Mouse (Mus musculus): ENCODE results near the gene Tbc1d32. TPM values are rescaled to one million over a fixed set of nuclear protein-coding genes. Genes with fewer than 3 reads are reported as not detected.

Gene Tbc1d32
- polyA plus RNA-seq, 1 experiment: 5.4 TPM

- TF ChIP-seq POLR2A (IDR thresholded peaks at IDR 0.05; ENCODE audit: borderline replicate concordance, low read depth, low read length) (no peak), CTCF (IDR thresholded peaks at IDR 0.05; ENCODE audit: low read depth, low read length) (no peak)
- H3K4me3 ChIP-seq (ENCODE audit: insufficient read depth, low read length): no peak overlapping the region
- no peak overlapping the region for H3K27ac ChIP-seq (ENCODE audit: insufficient read depth, low read depth, low read length)
- no peaks in the 10 kb centered on the region for H3K4me1 ChIP-seq (ENCODE audit: control insufficient read depth, insufficient read depth, low read length)
Measured at GRCm38 (mm10) chr10:56115636-56116180, 112.8 kb downstream of the Tbc1d32 start.

DNA sequence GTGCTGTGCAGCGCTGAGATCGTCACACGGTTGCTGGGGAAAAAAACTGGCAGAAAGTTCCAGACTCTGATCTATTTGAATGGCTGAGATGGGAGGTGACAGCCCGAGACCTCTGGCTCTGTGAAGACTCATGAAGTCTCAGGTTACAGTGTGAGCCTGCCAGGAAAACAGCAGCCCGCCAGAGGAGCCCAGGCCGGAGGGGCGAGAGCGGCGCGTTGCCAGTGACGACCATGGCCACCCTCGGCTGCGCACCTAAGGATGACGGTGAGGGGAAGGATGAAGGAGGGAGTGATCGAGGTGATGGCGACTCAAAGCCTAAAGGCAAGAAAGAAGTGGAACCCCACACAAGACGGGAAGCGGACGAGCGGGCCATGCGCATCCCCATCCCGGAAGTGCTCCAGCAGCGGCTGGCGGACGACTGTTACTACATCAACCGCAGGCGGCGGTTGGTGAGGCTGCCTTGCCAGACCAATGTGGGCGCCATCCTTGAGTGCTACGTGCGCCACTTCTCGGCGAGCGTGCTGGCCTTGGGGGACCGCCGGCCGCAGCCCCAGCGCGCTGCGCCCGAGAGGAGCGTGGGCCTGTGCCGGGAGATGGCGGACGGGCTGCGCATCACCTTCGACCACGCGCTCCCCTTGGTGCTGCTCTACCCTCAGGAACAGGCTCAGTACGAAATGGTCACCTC, 113.4 kb downstream of the Tbc1d32 start:
- no peak overlapping the region for H3K27ac ChIP-seq (ENCODE audit: insufficient read depth, low read depth, low read length)
- peak overlapping the region; percentile 29 for H3K4me3 ChIP-seq (ENCODE audit: insufficient read depth, low read length)
- TF ChIP-seq POLR2A (IDR thresholded peaks at IDR 0.05; ENCODE audit: borderline replicate concordance, low read depth, low read length) (no peak), CTCF (IDR thresholded peaks at IDR 0.05; ENCODE audit: low read depth, low read length) (no peak)
- no peaks in the 10 kb centered on the region for H3K4me1 ChIP-seq (ENCODE audit: control insufficient read depth, insufficient read depth, low read length)

DNA sequence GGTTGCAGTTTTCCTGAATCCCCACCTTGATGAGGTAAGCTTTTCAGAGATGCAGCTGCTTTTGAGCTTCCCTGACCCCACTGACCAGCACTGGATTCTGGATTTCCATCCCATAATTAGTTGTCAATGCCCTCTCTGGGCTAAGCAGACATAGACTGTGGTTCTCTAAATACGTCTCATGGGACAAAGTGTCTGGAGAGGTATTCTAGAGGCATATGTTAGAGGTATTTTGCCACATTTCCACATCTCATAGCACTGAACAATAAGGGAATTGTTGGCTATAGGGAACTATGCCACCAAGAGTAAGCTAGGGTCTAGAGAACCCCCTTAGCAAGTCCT, 121.5 kb downstream of the Tbc1d32 start:
- Histone ChIP-seq H3K4me3 (ENCODE audit: insufficient read depth, low read length) (peak overlapping the region; percentile 60), H3K4me1 (ENCODE audit: control insufficient read depth, insufficient read depth, low read length) (peaks cover 4% of the 10 kb centered on the region), H3K27ac (ENCODE audit: insufficient read depth, low read depth, low read length) (no peak overlapping the region)
- TF ChIP-seq POLR2A (IDR thresholded peaks at IDR 0.05; ENCODE audit: borderline replicate concordance, low read depth, low read length) (no peak), CTCF (IDR thresholded peaks at IDR 0.05; ENCODE audit: low read depth, low read length) (no peak)

DNA sequence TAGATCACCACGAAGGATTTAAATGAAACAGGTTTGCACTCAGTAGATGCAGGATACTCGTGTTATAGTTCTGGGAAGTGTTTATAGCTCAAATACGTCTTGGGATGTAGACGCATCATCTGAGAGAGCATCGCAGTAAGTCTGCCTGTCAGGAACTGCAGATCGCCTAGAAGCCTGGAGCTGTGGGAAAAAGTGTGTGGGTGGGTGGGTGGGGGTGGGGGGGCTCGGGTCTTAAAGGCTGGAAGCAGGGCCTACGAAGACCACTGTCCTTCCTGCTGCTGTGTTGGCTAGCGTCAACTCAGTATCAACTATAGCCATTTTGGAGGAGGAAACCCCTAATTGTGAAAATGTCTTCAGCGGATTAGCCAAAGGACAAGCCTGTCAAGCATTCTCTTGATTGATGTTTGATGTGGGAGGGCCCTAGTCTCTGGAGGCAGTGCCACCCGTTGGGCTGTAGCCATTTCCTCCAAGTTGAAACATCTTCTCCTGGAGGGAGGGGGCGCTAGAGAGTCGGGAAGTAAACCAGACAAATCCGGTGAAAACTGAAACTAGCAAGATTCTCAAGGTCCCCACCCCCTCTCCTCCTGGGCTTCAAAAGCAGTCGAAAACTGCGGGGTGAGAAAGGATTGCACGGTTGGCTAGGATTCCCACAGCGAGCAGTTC, 122.0 kb downstream of the Tbc1d32 start, which contains the start of gene Msl3l2:
Gene Msl3l2, plus strand, starts transcription at position 585 of the 663 bp plus-strand sequence.
- no peak within 1 kb of the TSS for H3K27ac ChIP-seq (ENCODE audit: insufficient read depth, low read depth, low read length)

DNA sequence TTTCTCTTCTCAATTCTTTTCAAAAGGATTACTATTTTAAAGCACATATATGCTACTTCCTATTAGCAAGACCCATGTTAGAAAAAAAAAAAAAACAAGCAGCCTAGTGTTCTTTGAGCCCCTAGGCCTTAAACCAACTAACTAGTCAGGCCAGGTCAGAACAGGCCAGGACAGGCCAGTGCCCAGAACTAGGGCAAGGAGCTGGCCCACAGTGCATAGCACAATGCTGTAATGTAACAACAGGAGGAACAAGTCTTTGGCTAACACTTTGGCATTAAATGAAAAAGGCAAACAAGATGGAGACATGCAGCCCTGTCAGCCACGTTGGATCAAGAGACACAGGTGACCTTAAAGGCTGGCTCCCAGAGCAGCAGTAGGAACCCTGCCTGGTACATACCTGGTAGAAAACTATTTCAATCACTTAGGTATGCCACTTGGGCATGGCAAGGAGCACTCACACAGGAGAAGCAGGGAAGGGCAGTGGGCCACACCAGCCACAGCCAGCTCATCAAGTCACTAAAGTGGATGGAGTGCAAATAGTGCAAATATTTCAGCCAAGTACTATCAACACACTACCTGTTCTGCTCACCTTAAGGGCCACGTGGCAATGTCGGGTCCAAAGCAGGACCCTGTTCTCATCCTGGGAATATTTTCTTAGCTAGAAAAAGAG, 128.7 kb downstream of the Tbc1d32 start:
- Histone ChIP-seq H3K27ac (ENCODE audit: insufficient read depth, low read depth, low read length) (no peak overlapping the region), H3K4me1 (ENCODE audit: control insufficient read depth, insufficient read depth, low read length) (peaks cover 1% of the 10 kb centered on the region), H3K4me3 (ENCODE audit: insufficient read depth, low read length) (no peak overlapping the region)
- TF ChIP-seq POLR2A (IDR thresholded peaks at IDR 0.05; ENCODE audit: borderline replicate concordance, low read depth, low read length) (no peak), CTCF (IDR thresholded peaks at IDR 0.05; ENCODE audit: low read depth, low read length) (no peak)

More for the DNA sequence above, 122.0 kb downstream of the Tbc1d32 start, which contains the start of gene Msl3l2:
- Histone ChIP-seq H3K4me1 (ENCODE audit: control insufficient read depth, insufficient read depth, low read length) (peaks cover 4% of the 10 kb centered on the region), H3K4me3 (ENCODE audit: insufficient read depth, low read length) (peak within 1 kb of the TSS; percentile 60)
- TF ChIP-seq POLR2A (IDR thresholded peaks at IDR 0.05; ENCODE audit: borderline replicate concordance, low read depth, low read length): no peak
- peak; percentile 52; the same call in 1 of the 2 replicates for TF ChIP-seq CTCF (IDR thresholded peaks at IDR 0.05; ENCODE audit: low read depth, low read length)

GRCm38 (mm10) chr10:56099126-56099525, 129.4 kb downstream of the Tbc1d32 start:
- Histone ChIP-seq H3K27ac (ENCODE audit: insufficient read depth, low read depth, low read length) (no peak overlapping the region), H3K4me3 (ENCODE audit: insufficient read depth, low read length) (no peak overlapping the region), H3K4me1 (ENCODE audit: control insufficient read depth, insufficient read depth, low read length) (no peaks in the 10 kb centered on the region)
- TF ChIP-seq POLR2A (IDR thresholded peaks at IDR 0.05; ENCODE audit: borderline replicate concordance, low read depth, low read length): no peak
- no peak for TF ChIP-seq CTCF (IDR thresholded peaks at IDR 0.05; ENCODE audit: low read depth, low read length)

GRCm38 (mm10) chr10:56096757-56097156, 131.7 kb downstream of the Tbc1d32 start:
- no peak overlapping the region for H3K4me3 ChIP-seq (ENCODE audit: insufficient read depth, low read length)
- no peaks in the 10 kb centered on the region for H3K4me1 ChIP-seq (ENCODE audit: control insufficient read depth, insufficient read depth, low read length)
- TF ChIP-seq POLR2A (IDR thresholded peaks at IDR 0.05; ENCODE audit: borderline replicate concordance, low read depth, low read length) (no peak), CTCF (IDR thresholded peaks at IDR 0.05; ENCODE audit: low read depth, low read length) (no peak)
- no peak overlapping the region for H3K27ac ChIP-seq (ENCODE audit: insufficient read depth, low read depth, low read length)

GRCm38 (mm10) chr10:56094586-56094985, 133.9 kb downstream of the Tbc1d32 start:
- Histone ChIP-seq H3K27ac (ENCODE audit: insufficient read depth, low read depth, low read length) (no peak overlapping the region), H3K4me3 (ENCODE audit: insufficient read depth, low read length) (no peak overlapping the region), H3K4me1 (ENCODE audit: control insufficient read depth, insufficient read depth, low read length) (no peaks in the 10 kb centered on the region)
- TF ChIP-seq CTCF (IDR thresholded peaks at IDR 0.05; ENCODE audit: low read depth, low read length): no peak
- TF ChIP-seq POLR2A (IDR thresholded peaks at IDR 0.05; ENCODE audit: borderline replicate concordance, low read depth, low read length): no peak

DNA sequence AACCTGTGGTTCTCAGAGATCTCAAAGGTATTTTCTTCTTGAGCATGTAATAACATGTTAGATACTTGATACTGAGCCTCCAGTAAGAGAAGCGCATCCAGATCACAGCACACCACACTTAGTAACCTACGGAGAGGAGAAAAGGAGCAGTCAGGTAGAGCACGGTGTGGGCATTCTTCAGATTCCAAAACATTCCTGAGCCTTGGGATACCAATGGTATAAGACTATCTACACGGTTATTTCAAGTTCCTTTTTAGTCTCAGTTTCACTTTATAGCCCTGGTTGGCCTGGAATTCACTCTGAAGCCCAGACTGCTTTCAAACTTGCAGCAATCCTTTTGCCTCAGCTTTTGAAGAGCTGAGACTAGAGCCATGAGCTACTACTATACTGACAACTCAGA, 138.8 kb downstream of the Tbc1d32 start:
- no peak for TF ChIP-seq CTCF (IDR thresholded peaks at IDR 0.05; ENCODE audit: low read depth, low read length)
- no peak for TF ChIP-seq POLR2A (IDR thresholded peaks at IDR 0.05; ENCODE audit: borderline replicate concordance, low read depth, low read length)
- Histone ChIP-seq H3K27ac (ENCODE audit: insufficient read depth, low read depth, low read length) (no peak overlapping the region), H3K4me3 (ENCODE audit: insufficient read depth, low read length) (no peak overlapping the region), H3K4me1 (ENCODE audit: control insufficient read depth, insufficient read depth, low read length) (no peaks in the 10 kb centered on the region)
